Mouse (Mus musculus): ENCODE data around the gene Mdga2. TPM values are rescaled to one million over a fixed set of nuclear protein-coding genes. Genes with fewer than 3 reads are reported as not detected.

Mdga2 gene
- total RNA-seq, 1 experiment, result not detected

- H3K4me1 ChIP-seq (ENCODE audit: control insufficient read depth in 2 of 2, insufficient read depth in 2 of 2, low read length in 2 of 2, poor library complexity in 1 of 2), result no peaks in the 10 kb centered on the region
These were observed 542.8 kb downstream of the Mdga2 start for GRCm38 (mm10) chr12:66679558-66679957.

DNA sequence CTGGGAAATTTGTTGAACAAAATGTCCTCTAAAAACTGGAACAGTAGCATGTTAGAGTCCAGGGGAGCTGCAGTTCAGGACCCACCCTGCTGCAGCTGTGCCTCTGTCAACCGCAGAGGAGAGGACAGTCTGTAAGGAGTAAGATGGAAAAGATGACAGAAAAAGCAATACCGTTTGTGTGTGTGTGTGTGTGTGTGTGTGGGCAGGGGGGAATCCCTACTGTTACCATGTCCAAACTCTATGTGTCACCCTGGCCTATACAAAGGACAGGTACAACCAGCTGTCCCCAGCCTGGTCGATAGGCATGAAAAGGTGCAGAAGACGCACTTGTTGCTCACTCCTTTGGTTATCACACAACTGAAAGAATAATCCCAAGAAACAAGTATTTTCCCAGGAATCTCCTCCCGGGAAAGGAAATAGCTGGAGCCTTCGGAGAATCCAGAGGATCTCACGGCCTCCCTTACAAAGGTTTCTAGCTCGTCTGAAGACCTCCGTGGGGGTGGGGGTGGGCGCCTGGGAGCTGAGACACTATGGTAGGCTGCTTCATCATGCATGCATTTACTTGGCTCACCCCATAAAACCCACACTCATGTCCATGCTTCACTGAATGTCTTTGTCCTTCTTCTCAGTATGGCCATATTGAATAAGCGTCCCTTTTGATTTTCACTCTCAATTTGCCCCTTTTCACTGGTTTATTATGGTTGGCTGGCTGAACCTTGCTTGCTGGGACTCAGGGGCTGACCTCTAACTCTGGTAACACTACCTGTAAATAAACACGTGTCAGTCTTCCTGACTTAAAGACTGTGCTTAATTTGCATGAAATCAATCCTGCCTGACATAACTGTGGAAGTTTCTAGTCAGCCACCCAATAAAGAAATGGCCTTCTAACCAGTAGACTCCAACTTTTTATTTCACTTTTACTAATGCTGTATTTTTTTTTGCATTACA lies 573.5 kb downstream of the Mdga2 start:
- Histone ChIP-seq H3K9ac (ENCODE audit: insufficient read depth, low read depth, low read length, poor library complexity, severe bottlenecking) (no peak overlapping the region), H3K27ac (ENCODE audit: insufficient read depth, low read depth, low read length, poor library complexity, severe bottlenecking) (no peak overlapping the region), H3K4me1 (ENCODE audit: control insufficient read depth in 2 of 2, insufficient read depth in 2 of 2, low read length in 2 of 2, poor library complexity in 1 of 2) (no peaks in the 10 kb centered on the region), H3K36me3 (ENCODE audit: control insufficient read depth, insufficient read depth, low read length, poor library complexity, severe bottlenecking) (no peaks in the 10 kb centered on the region), H3K9me3 (ENCODE audit: control insufficient read depth, insufficient read depth, low read depth, low read length) (no peaks in the 10 kb centered on the region), H3K4me3 (ENCODE audit: insufficient read depth in 1 of 2, low read depth in 1 of 2, low read length in 2 of 2, poor library complexity in 1 of 2, severe bottlenecking in 1 of 2) (no peak overlapping the region)
- no peak for DNase-seq (ENCODE audit: low read depth, low spot score)
- no peak for TF ChIP-seq HCFC1 (IDR thresholded peaks at IDR 0.05; ENCODE audit: borderline replicate concordance, insufficient read depth, low read length)
- no peak for TF ChIP-seq CHD2 (IDR thresholded peaks at IDR 0.05; ENCODE audit: low read depth, low read length)
- no peak for TF ChIP-seq ZC3H11A (IDR thresholded peaks at IDR 0.05; ENCODE audit: borderline replicate concordance, low read depth, low read length)
- TF ChIP-seq ZNF384 (IDR thresholded peaks at IDR 0.05; ENCODE audit: low read depth, low read length), result no peak
- no peak for TF ChIP-seq MAFK (IDR thresholded peaks at IDR 0.05; ENCODE audit: insufficient read depth, low read depth, low read length)
- in situ Hi-C loops (cut with MboI; ENCODE audit: low sequenced_read_pairs in 2 of 2, unreplicated experiment in 2 of 2), result no loop called here

More at GRCm38 (mm10) chr12:66679558-66679957, 542.8 kb downstream of the Mdga2 start:
- DNase-seq (ENCODE audit: low read depth, low spot score), result no peak
- no peak overlapping the region for H3K9ac ChIP-seq (ENCODE audit: insufficient read depth, low read depth, low read length, poor library complexity, severe bottlenecking)
- H3K27ac ChIP-seq (ENCODE audit: insufficient read depth, low read depth, low read length, poor library complexity, severe bottlenecking), result no peak overlapping the region
- TF ChIP-seq CHD2 (IDR thresholded peaks at IDR 0.05; ENCODE audit: low read depth, low read length), result no peak
- TF ChIP-seq ZNF384 (IDR thresholded peaks at IDR 0.05; ENCODE audit: low read depth, low read length), result no peak
- TF ChIP-seq HCFC1 (IDR thresholded peaks at IDR 0.05; ENCODE audit: borderline replicate concordance, insufficient read depth, low read length), result no peak
- no peak for TF ChIP-seq MAFK (IDR thresholded peaks at IDR 0.05; ENCODE audit: insufficient read depth, low read depth, low read length)
- TF ChIP-seq ZC3H11A (IDR thresholded peaks at IDR 0.05; ENCODE audit: borderline replicate concordance, low read depth, low read length), result no peak
- no peak overlapping the region for H3K4me3 ChIP-seq (ENCODE audit: insufficient read depth in 1 of 2, low read depth in 1 of 2, low read length in 2 of 2, poor library complexity in 1 of 2, severe bottlenecking in 1 of 2)
- H3K36me3 ChIP-seq (ENCODE audit: control insufficient read depth, insufficient read depth, low read length, poor library complexity, severe bottlenecking), result no peaks in the 10 kb centered on the region
- H3K9me3 ChIP-seq (ENCODE audit: control insufficient read depth, insufficient read depth, low read depth, low read length), result no peaks in the 10 kb centered on the region
- in situ Hi-C loops (cut with MboI; ENCODE audit: low sequenced_read_pairs in 2 of 2, unreplicated experiment in 2 of 2), result no loop called here

- H3K4me1 ChIP-seq (ENCODE audit: control insufficient read depth in 2 of 2, insufficient read depth in 2 of 2, low read length in 2 of 2, poor library complexity in 1 of 2), result no peaks in the 10 kb centered on the region
- H3K36me3 ChIP-seq (ENCODE audit: control insufficient read depth, insufficient read depth, low read length, poor library complexity, severe bottlenecking), result no peaks in the 10 kb centered on the region
- no peak for DNase-seq (ENCODE audit: low read depth, low spot score)
- H3K9ac ChIP-seq (ENCODE audit: insufficient read depth, low read depth, low read length, poor library complexity, severe bottlenecking), result no peak overlapping the region
- H3K27ac ChIP-seq (ENCODE audit: insufficient read depth, low read depth, low read length, poor library complexity, severe bottlenecking), result no peak overlapping the region
- no peak overlapping the region for H3K4me3 ChIP-seq (ENCODE audit: insufficient read depth in 1 of 2, low read depth in 1 of 2, low read length in 2 of 2, poor library complexity in 1 of 2, severe bottlenecking in 1 of 2)
- no peaks in the 10 kb centered on the region for H3K9me3 ChIP-seq (ENCODE audit: control insufficient read depth, insufficient read depth, low read depth, low read length)
- in situ Hi-C loops (cut with MboI; ENCODE audit: low sequenced_read_pairs in 2 of 2, unreplicated experiment in 2 of 2), result no loop called here
- TF ChIP-seq ZC3H11A (IDR thresholded peaks at IDR 0.05; ENCODE audit: borderline replicate concordance, low read depth, low read length) (no peak), HCFC1 (IDR thresholded peaks at IDR 0.05; ENCODE audit: borderline replicate concordance, insufficient read depth, low read length) (no peak), MAFK (IDR thresholded peaks at IDR 0.05; ENCODE audit: insufficient read depth, low read depth, low read length) (no peak), CHD2 (IDR thresholded peaks at IDR 0.05; ENCODE audit: low read depth, low read length) (no peak), ZNF384 (IDR thresholded peaks at IDR 0.05; ENCODE audit: low read depth, low read length) (no peak)
These were observed 581.9 kb downstream of the Mdga2 start for GRCm38 (mm10) chr12:66640408-66640807.

- no peaks in the 10 kb centered on the region for H3K9me3 ChIP-seq (ENCODE audit: control insufficient read depth, insufficient read depth, low read depth, low read length)
- DNase-seq (ENCODE audit: low read depth, low spot score), result no peak
- no peaks in the 10 kb centered on the region for H3K36me3 ChIP-seq (ENCODE audit: control insufficient read depth, insufficient read depth, low read length, poor library complexity, severe bottlenecking)
- no peak overlapping the region for H3K4me3 ChIP-seq (ENCODE audit: insufficient read depth in 1 of 2, low read depth in 1 of 2, low read length in 2 of 2, poor library complexity in 1 of 2, severe bottlenecking in 1 of 2)
- no peak overlapping the region for H3K9ac ChIP-seq (ENCODE audit: insufficient read depth, low read depth, low read length, poor library complexity, severe bottlenecking)
- TF ChIP-seq ZNF384 (IDR thresholded peaks at IDR 0.05; ENCODE audit: low read depth, low read length) (no peak), HCFC1 (IDR thresholded peaks at IDR 0.05; ENCODE audit: borderline replicate concordance, insufficient read depth, low read length) (no peak), ZC3H11A (IDR thresholded peaks at IDR 0.05; ENCODE audit: borderline replicate concordance, low read depth, low read length) (no peak), MAFK (IDR thresholded peaks at IDR 0.05; ENCODE audit: insufficient read depth, low read depth, low read length) (no peak), CHD2 (IDR thresholded peaks at IDR 0.05; ENCODE audit: low read depth, low read length) (no peak)
- in situ Hi-C loops (cut with MboI; ENCODE audit: low sequenced_read_pairs in 2 of 2, unreplicated experiment in 2 of 2), result no loop called here
- no peaks in the 10 kb centered on the region for H3K4me1 ChIP-seq (ENCODE audit: control insufficient read depth in 2 of 2, insufficient read depth in 2 of 2, low read length in 2 of 2, poor library complexity in 1 of 2)
- H3K27ac ChIP-seq (ENCODE audit: insufficient read depth, low read depth, low read length, poor library complexity, severe bottlenecking), result no peak overlapping the region
These were observed 602.4 kb downstream of the Mdga2 start for GRCm38 (mm10) chr12:66619944-66620343.

All from ES-E14 (cell line).